Mouse (Mus musculus): ENCODE results near the gene Taar8c.
"Not testable (repeated sequence)": the region's sequence is repeated elsewhere in the genome, so short reads cannot be mapped to it uniquely, and the experiment has no call there.

Gene Taar8c

GRCm38 (mm10) chr10:24101812-24102211 lies at the start of gene Taar8c:
Gene Taar8c, minus strand, starts transcription at chr10:24101912.
- DNase-seq (ENCODE audit: low spot score), result not testable (repeated sequence)

GRCm38 (mm10) chr10:24150086-24150485 lies 48.4 kb upstream of the Taar8c start:
- no peak for DNase-seq (ENCODE audit: low spot score)

GRCm38 (mm10) chr10:24149135-24149781 lies 47.5 kb upstream of the Taar8c start, which contains the start of gene Stx7:
Gene Stx7, plus strand, starts transcription at chr10:24149302.
- DNase-seq (ENCODE audit: low spot score), result peak; percentile 90

GRCm38 (mm10) chr10:24142735-24143134 lies 41.0 kb upstream of the Taar8c start:
- DNase-seq (ENCODE audit: low spot score), result no peak

- DNase-seq (ENCODE audit: low spot score), result no peak
These were observed 37.0 kb upstream of the Taar8c start for GRCm38 (mm10) chr10:24138623-24139261.

GRCm38 (mm10) chr10:24134071-24134645 lies 32.4 kb upstream of the Taar8c start:
- DNase-seq (ENCODE audit: low spot score), result no peak

- no peak for DNase-seq (ENCODE audit: low spot score)
These were observed 31.4 kb upstream of the Taar8c start for GRCm38 (mm10) chr10:24133132-24133531.

- DNase-seq (ENCODE audit: low spot score), result no peak
These were observed 30.6 kb upstream of the Taar8c start for GRCm38 (mm10) chr10:24132273-24132672.

- DNase-seq (ENCODE audit: low spot score), result peak; percentile 48
These were observed 29.9 kb upstream of the Taar8c start for GRCm38 (mm10) chr10:24131451-24132262.

GRCm38 (mm10) chr10:24111116-24111778 lies 9.5 kb upstream of the Taar8c start:
- DNase-seq (ENCODE audit: low spot score), result no peak

GRCm38 (mm10) chr10:24109434-24109833 lies 7.7 kb upstream of the Taar8c start, which contains the start of gene Taar9:
Gene Taar9, minus strand, starts transcription at chr10:24109534.
- DNase-seq (ENCODE audit: low spot score), result not testable (repeated sequence)

- no peak for DNase-seq (ENCODE audit: low spot score)
These were observed 6.5 kb upstream of the Taar8c start for GRCm38 (mm10) chr10:24108236-24108635.

- DNase-seq (ENCODE audit: low spot score), result no peak
These were observed 6.0 kb upstream of the Taar8c start for GRCm38 (mm10) chr10:24107747-24108146.

- DNase-seq (ENCODE audit: low spot score), result not testable (repeated sequence)
These were observed 1.6 kb upstream of the Taar8c start for GRCm38 (mm10) chr10:24103299-24103698.

- not testable (repeated sequence) for DNase-seq (ENCODE audit: low spot score)
These were observed 4.7 kb downstream of the Taar8c start for GRCm38 (mm10) chr10:24097010-24097409.

GRCm38 (mm10) chr10:24092194-24092593 lies 9.5 kb downstream of the Taar8c start, which contains the start of gene Taar8b:
Gene Taar8b, minus strand, starts transcription at chr10:24092294.
- no peak for DNase-seq (ENCODE audit: low spot score)

GRCm38 (mm10) chr10:24087168-24087567 lies 14.5 kb downstream of the Taar8c start:
- DNase-seq (ENCODE audit: low spot score), result no peak

GRCm38 (mm10) chr10:24086555-24086954 lies 15.2 kb downstream of the Taar8c start:
- no peak for DNase-seq (ENCODE audit: low spot score)

- no peak for DNase-seq (ENCODE audit: low spot score)
These were observed 15.8 kb downstream of the Taar8c start for GRCm38 (mm10) chr10:24085936-24086335.

GRCm38 (mm10) chr10:24080166-24080565 lies 21.5 kb downstream of the Taar8c start:
- no peak for DNase-seq (ENCODE audit: low spot score)

- not testable (repeated sequence) for DNase-seq (ENCODE audit: low spot score)
These were observed 25.5 kb downstream of the Taar8c start, which contains the start of gene Taar8a for GRCm38 (mm10) chr10:24076200-24076599. Gene Taar8a, plus strand, starts transcription at chr10:24076500.
